Mouse (Mus musculus) small intestine, adult 10 weeks (tissue): ENCODE results near the gene Spaar. TPM values are rescaled to one million over a fixed set of nuclear protein-coding genes. Genes with fewer than 3 reads are reported as not detected.

Experiments used
- polyA plus RNA-seq: library from polyadenylated mRNA; stranded (reverse); fragments of 350-450 nt; fragmentation: Illumina TruSeq; extraction: RNeasy Lipid Tissue Mini Kit (QIAGEN cat#74804); gene quantifications from one replicate; pipeline ENCODE4 v1.2.3, GENCODE M21; 2014; ENCODE audit warnings: low replicate concordance

The Spaar gene
- 0.93 TPM for polyA plus RNA-seq

DNA sequence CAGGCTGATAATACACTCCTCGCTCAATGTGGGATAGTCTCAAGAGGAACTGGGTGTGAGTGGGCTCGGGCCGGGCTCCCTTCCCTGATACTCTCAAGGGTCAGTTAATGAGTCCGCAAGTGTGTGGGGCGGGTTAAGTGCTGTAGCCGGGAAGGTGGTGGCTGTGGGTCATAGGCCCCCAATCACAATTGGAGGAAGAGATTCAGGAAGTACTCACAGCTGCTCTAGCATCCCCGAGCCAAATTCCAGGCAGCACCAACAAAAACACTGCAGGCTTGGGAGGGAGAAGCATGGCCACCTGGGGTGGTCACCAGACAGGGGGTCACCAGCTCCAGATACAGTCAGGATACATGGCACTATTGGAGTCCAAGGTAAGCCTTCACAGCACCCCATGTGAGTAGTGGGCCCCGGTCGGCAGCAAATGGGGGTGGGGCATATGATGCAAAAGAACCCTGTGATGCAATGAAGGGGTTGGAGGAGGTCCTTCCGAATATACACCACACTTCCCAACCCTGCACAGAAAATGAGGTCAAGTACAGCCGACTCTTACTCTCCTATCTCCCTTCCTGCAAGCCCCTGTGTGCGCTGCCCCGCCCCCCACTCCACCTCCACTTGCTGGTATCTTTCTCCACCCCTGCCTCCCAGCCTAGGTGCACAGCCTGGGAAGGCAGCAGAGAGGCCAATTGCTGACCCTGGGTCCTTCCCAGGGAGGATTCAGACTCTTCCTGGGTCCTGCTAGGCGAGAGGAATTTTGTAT is at the start of gene Spaar:
Gene Spaar (plus strand): TSS at position 241 of the 757 bp plus-strand sequence.

GRCm38 (mm10) chr4:43700707-43701106 is 29.1 kb upstream of the Spaar start, which contains the start of gene Olfr70:
Gene Olfr70, minus strand, starts transcription at chr4:43700807.

GRCm38 (mm10) chr4:43709869-43710268 is 20.0 kb upstream of the Spaar start, which contains the start of gene Olfr71:
Gene Olfr71, minus strand, starts transcription at chr4:43710255.

GRCm38 (mm10) chr4:43726995-43727394 is 2.8 kb upstream of the Spaar start, which contains the start of gene Hrct1:
Gene Hrct1, plus strand, starts transcription at chr4:43727188.

GRCm38 (mm10) chr4:43770909-43771308 is 41.1 kb downstream of the Spaar start, which contains the start of gene Olfr159:
Gene Olfr159, minus strand, starts transcription at chr4:43771009.

Other genes starting within 250 kb of the Spaar start
- gene Sit1, start 246.3 kb upstream of the Spaar start, polyA plus RNA-seq, result not detected
- 3.3 TPM for gene Ccdc107, start 237.1 kb upstream of the Spaar start, polyA plus RNA-seq
- 14.2 TPM for gene Arhgef39, start 230.3 kb upstream of the Spaar start, polyA plus RNA-seq
- 31.9 TPM for gene Car9, start 223.1 kb upstream of the Spaar start, polyA plus RNA-seq
- 19.6 TPM for gene Tpm2, start 206.3 kb upstream of the Spaar start, polyA plus RNA-seq
- gene Creb3, start 167.7 kb upstream of the Spaar start, polyA plus RNA-seq, result 6.1 TPM
- gene Tln1, start 167.3 kb upstream of the Spaar start, polyA plus RNA-seq, result 35.0 TPM
- 2.7 TPM for gene Rgp1, start 151.3 kb upstream of the Spaar start, polyA plus RNA-seq
- 0.41 TPM for gene Gba2, start 151.2 kb upstream of the Spaar start, polyA plus RNA-seq
- not detected for gene Msmp, start 145.5 kb upstream of the Spaar start, polyA plus RNA-seq
- 1.0 TPM for gene Npr2, start 98.1 kb upstream of the Spaar start, polyA plus RNA-seq
- gene Spag8, start 76.4 kb upstream of the Spaar start, polyA plus RNA-seq, result not detected
- 3.7 TPM for gene Hint2, start 73.6 kb upstream of the Spaar start, polyA plus RNA-seq
- 0.52 TPM for gene Tmem8b, start 61.1 kb upstream of the Spaar start, polyA plus RNA-seq
- gene Fam221b, start 60.9 kb upstream of the Spaar start, polyA plus RNA-seq, result not detected
- gene Olfr70, start 29.2 kb upstream of the Spaar start, polyA plus RNA-seq, result not detected
- gene Olfr71, start 19.8 kb upstream of the Spaar start, polyA plus RNA-seq, result not detected
- not detected for gene Hrct1, start 2.8 kb upstream of the Spaar start, polyA plus RNA-seq
- not detected for gene Olfr159, start 41.0 kb downstream of the Spaar start, polyA plus RNA-seq
- gene Olfr156, start 93.9 kb downstream of the Spaar start, polyA plus RNA-seq, result not detected
- gene Olfr157, start 110.2 kb downstream of the Spaar start, polyA plus RNA-seq, result not detected
- gene Olfr155, start 121.5 kb downstream of the Spaar start, polyA plus RNA-seq, result not detected
- 3.3 TPM for gene Reck, start 145.5 kb downstream of the Spaar start, polyA plus RNA-seq
- gene Glipr2, start 227.4 kb downstream of the Spaar start, polyA plus RNA-seq, result 13.3 TPM